Mouse (Mus musculus) forebrain, embryonic 14.5 days (tissue): ENCODE data around the gene Vsig8. TPM values are rescaled to one million over a fixed set of nuclear protein-coding genes. Genes with fewer than 3 reads are reported as not detected.
A peak's percentile ranks its signal among the peaks of the same experiment; 100 is the strongest.

Source experiments
- ATAC-seq: fragments of 200-750 bp; cut with Nextera tagmentation; 2 replicates; pipeline ENCODE4 v1.8.0; 2017; ENCODE audit warnings: mild to moderate bottlenecking, moderate library complexity
- DNase-seq: peaks from one replicate; pipeline ENCODE4 v3.0.0-alpha.2; 2015; ENCODE audit warnings: low spot score
- H3K27ac ChIP-seq: fragments of 300-500 bp; sonication (generic); 2 replicates; pipeline ENCODE4 v1.5.1; 2014; ENCODE audit warnings: low read depth, mild to moderate bottlenecking, control low read depth, low read length, moderate library complexity
- H3K27me3 ChIP-seq: fragments of 300-500 bp; sonication (generic); replicated peaks from 2 replicates; pipeline ENCODE4 v1.6.1; 2014; ENCODE audit warnings: low read length, control low read depth, mixed read lengths; ENCODE audit not compliant: control insufficient read depth, insufficient read depth
- H3K36me3 ChIP-seq: fragments of 300-500 bp; sonication (generic); 2 replicates; pipeline ENCODE4 v1.6.1; 2014; ENCODE audit warnings: low read length, control low read depth; ENCODE audit not compliant: control insufficient read depth, insufficient read depth
- H3K4me1 ChIP-seq: fragments of 300-500 bp; sonication (generic); 2 replicates; pipeline ENCODE4 v1.6.1; 2014; ENCODE audit warnings: antibody characterized with exemption, low read length, control low read depth; ENCODE audit not compliant: control insufficient read depth, insufficient read depth
- H3K4me2 ChIP-seq: fragments of 300-500 bp; sonication (generic); 2 replicates; pipeline ENCODE4 v1.6.1; 2014; ENCODE audit warnings: mild to moderate bottlenecking, control low read depth, low read length
- H3K4me3 ChIP-seq: fragments of 300-500 bp; sonication (generic); 2 replicates; pipeline ENCODE4 v1.5.1; 2014; ENCODE audit warnings: low read depth, low read length, control low read depth
- H3K9ac ChIP-seq: fragments of 300-500 bp; sonication (generic); 2 replicates; pipeline ENCODE4 v1.6.1; 2014; ENCODE audit warnings: mild to moderate bottlenecking, low read length, control low read depth, moderate library complexity
- H3K9me3 ChIP-seq: fragments of 300-500 bp; sonication (generic); replicated peaks from 2 replicates; pipeline ENCODE4 v1.6.1; 2016; ENCODE audit warnings: low read length, control low read depth, mixed read lengths; ENCODE audit not compliant: control insufficient read depth
- WGBS: fragments of 180-500 bp; shearing (Covaris S2); extraction: QIAGEN DNeasy Blood & Tissue Kit; methylation state at CpG from one replicate; pipeline ENCODE4 v1.1.7; 2014; 5-methylcytosine and 5-hydroxymethylcytosine counted together
- polyA plus RNA-seq: library from polyadenylated mRNA; unstranded; fragments of >200 nt; fragmentation: Nextera tagmentation; extraction: Ambion mirVana; gene quantifications from 2 replicates; pipeline ENCODE4 v1.2.1, GENCODE M21; 2014

The Vsig8 gene
- polyA plus RNA-seq, 1 experiment from 2014 or later, result 0.11 TPM

- 56% methylated on average over 15 of the region's 15 CpGs for WGBS
- H3K27ac ChIP-seq, result no peak overlapping the region
- H3K36me3 ChIP-seq, result no peaks in the 10 kb centered on the region
- no peaks in the 10 kb centered on the region for H3K27me3 ChIP-seq
- H3K4me3 ChIP-seq, result no peak overlapping the region
- H3K9ac ChIP-seq, result no peak overlapping the region
- H3K4me2 ChIP-seq, result no peak overlapping the region
- H3K4me1 ChIP-seq, result peaks cover 7% of the 10 kb centered on the region; the same call in 1 of the 2 replicates
- DNase-seq (no peak), ATAC-seq (no peak)
- H3K9me3 ChIP-seq, result no peaks in the 10 kb centered on the region
Observed at GRCm38 (mm10) chr1:172525027-172525764, 30.5 kb upstream of the Vsig8 start.

GRCm38 (mm10) chr1:172525971-172526370 lies 29.8 kb upstream of the Vsig8 start:
- ATAC-seq, result no peak

GRCm38 (mm10) chr1:172526380-172527081 lies 29.2 kb upstream of the Vsig8 start:
- Histone ChIP-seq H3K4me2 (no peak overlapping the region), H3K36me3 (no peaks in the 10 kb centered on the region), H3K9ac (no peak overlapping the region), H3K27ac (no peak overlapping the region), H3K4me3 (no peak overlapping the region), H3K4me1 (no peaks in the 10 kb centered on the region), H3K27me3 (no peaks in the 10 kb centered on the region), H3K9me3 (no peaks in the 10 kb centered on the region)
- DNase-seq (no peak), ATAC-seq (no peak)
- WGBS, result 84% methylated on average over 23 of the region's 23 CpGs

More at GRCm38 (mm10) chr1:172525971-172526370, 29.8 kb upstream of the Vsig8 start:
- Histone ChIP-seq H3K27me3 (no peaks in the 10 kb centered on the region), H3K4me2 (no peak overlapping the region), H3K27ac (no peak overlapping the region), H3K9me3 (no peaks in the 10 kb centered on the region), H3K9ac (no peak overlapping the region), H3K36me3 (no peaks in the 10 kb centered on the region), H3K4me3 (no peak overlapping the region), H3K4me1 (peaks cover 4% of the 10 kb centered on the region; the same call in 1 of the 2 replicates)
- no peak for DNase-seq
- 71% methylated on average over 7 of the region's 7 CpGs for WGBS

- 93% methylated on average over 10 of the region's 10 CpGs for WGBS
- no peaks in the 10 kb centered on the region for H3K27me3 ChIP-seq
- no peak overlapping the region for H3K4me2 ChIP-seq
- no peak overlapping the region for H3K9ac ChIP-seq
- no peak overlapping the region for H3K27ac ChIP-seq
- peaks cover 4% of the 10 kb centered on the region; the same call in 1 of the 2 replicates for H3K4me1 ChIP-seq
- H3K9me3 ChIP-seq, result no peaks in the 10 kb centered on the region
- ATAC-seq, result no peak
- no peak for DNase-seq
- H3K4me3 ChIP-seq, result no peak overlapping the region
- H3K36me3 ChIP-seq, result no peaks in the 10 kb centered on the region
Observed at GRCm38 (mm10) chr1:172527431-172527830, 28.3 kb upstream of the Vsig8 start.

- H3K4me2 ChIP-seq, result no peak overlapping the region
- H3K4me3 ChIP-seq, result no peak overlapping the region
- ATAC-seq (peak; percentile 76), DNase-seq (peak; percentile 87)
- H3K9me3 ChIP-seq, result no peaks in the 10 kb centered on the region
- peaks cover 6% of the 10 kb centered on the region; the same call in 1 of the 2 replicates for H3K4me1 ChIP-seq
- WGBS, result 6% methylated on average over 7 of the region's 7 CpGs
- no peaks in the 10 kb centered on the region for H3K27me3 ChIP-seq
- H3K27ac ChIP-seq, result no peak overlapping the region
- H3K36me3 ChIP-seq, result no peaks in the 10 kb centered on the region
- no peak overlapping the region for H3K9ac ChIP-seq
Observed at GRCm38 (mm10) chr1:172528701-172529100, 27.0 kb upstream of the Vsig8 start.

- Histone ChIP-seq H3K27me3 (no peaks in the 10 kb centered on the region), H3K4me2 (no peak overlapping the region), H3K9me3 (no peaks in the 10 kb centered on the region), H3K27ac (no peak overlapping the region), H3K4me1 (peaks cover 6% of the 10 kb centered on the region; the same call in 1 of the 2 replicates), H3K9ac (no peak overlapping the region), H3K4me3 (no peak overlapping the region), H3K36me3 (no peaks in the 10 kb centered on the region)
- ATAC-seq, result 0 out of 2 replicates have a peak, but pooled peaks have one; percentile 16
- WGBS, result 23% methylated on average over 8 of the region's 8 CpGs
- peak; percentile 31 for DNase-seq
Observed at GRCm38 (mm10) chr1:172530544-172531220, 25.1 kb upstream of the Vsig8 start.

GRCm38 (mm10) chr1:172532551-172532950 lies 23.2 kb upstream of the Vsig8 start:
- H3K4me1 ChIP-seq, result peaks cover 6% of the 10 kb centered on the region; the same call in 1 of the 2 replicates
- no peaks in the 10 kb centered on the region for H3K27me3 ChIP-seq
- H3K4me3 ChIP-seq, result peak overlapping the region; percentile 13; the same call in 1 of the 2 replicates
- 2% methylated on average over 13 of the region's 13 CpGs for WGBS
- H3K36me3 ChIP-seq, result no peaks in the 10 kb centered on the region
- peak overlapping the region; percentile 36 for H3K4me2 ChIP-seq
- no peaks in the 10 kb centered on the region for H3K9me3 ChIP-seq
- no peak overlapping the region for H3K27ac ChIP-seq
- DNase-seq (peak; percentile 45), ATAC-seq (peak; percentile 55; the same call in 1 of the 2 replicates)
- no peak overlapping the region for H3K9ac ChIP-seq

- Histone ChIP-seq H3K27ac (no peak overlapping the region), H3K4me1 (peaks cover 11% of the 10 kb centered on the region), H3K9ac (no peak overlapping the region), H3K4me3 (no peak overlapping the region), H3K27me3 (no peaks in the 10 kb centered on the region), H3K9me3 (no peaks in the 10 kb centered on the region), H3K4me2 (no peak overlapping the region), H3K36me3 (no peaks in the 10 kb centered on the region)
- DNase-seq, result no peak
- no peak for ATAC-seq
- 75% methylated on average over 16 of the region's 16 CpGs for WGBS
Observed at GRCm38 (mm10) chr1:172535116-172535515, 20.6 kb upstream of the Vsig8 start.
